ENCODE assay signal across 10 mouse cellular contexts in the genomic region with DNA sequence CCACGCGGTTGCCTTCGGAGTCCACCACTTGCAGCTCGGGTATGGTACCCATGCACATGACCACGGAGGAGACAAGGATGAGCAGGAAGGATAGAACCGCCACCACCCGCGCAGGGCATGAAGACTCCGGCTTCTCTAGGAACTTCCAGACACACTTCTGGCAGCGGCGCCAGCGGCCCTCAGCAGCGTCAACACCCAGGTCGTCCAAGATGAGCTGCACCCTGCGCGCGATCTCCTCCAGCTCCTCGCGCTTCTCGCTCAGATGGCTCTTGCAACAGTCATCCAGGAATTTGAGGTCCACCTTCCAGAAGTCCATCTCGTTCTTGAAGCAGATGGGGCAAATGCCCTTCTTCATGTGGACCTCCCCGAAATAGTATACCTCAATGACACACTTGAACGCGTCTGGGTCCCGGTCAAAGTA. TPM values are rescaled to one million over a fixed set of nuclear protein-coding genes. Genes with fewer than 3 reads are reported as not detected.
A peak's percentile ranks its signal among the peaks of the same experiment; 100 is the strongest.
DNase-seq lines count a peak whose midpoint lies in the region; ATAC-seq and TF ChIP-seq lines count a peak whose summit lies in the region.
"Had no signal": no experiment of that assay in that cellular context is flagged by ENCODE, and none has a peak within 500 bp of the region (broad histone marks: within the 10 kb centered on the region; RNA-seq: fewer than 3 reads in every experiment).

No protein-coding gene starts in this region.

- no peak for ATAC-seq in CD4-positive, CD25-positive, alpha-beta regulatory T cell, adult 4 months
- ATAC-seq in lung, embryonic 14.5 days (ENCODE audit: insufficient read depth), result no peak
- peak; percentile 18; the same call in 1 of the 2 replicates for ATAC-seq in hindbrain, embryonic 12.5 days (ENCODE audit: low FRiP score)
- peak; percentile 50; the same call in 1 of the 2 replicates for ATAC-seq in midbrain, embryonic 16.5 days
- ATAC-seq in megakaryocyte, adult 5-6 weeks (ENCODE audit: poor library complexity, severe bottlenecking), result no peak

- no peaks in the 10 kb centered on the region for H3K36me3 ChIP-seq in lung, embryonic 14.5 days (ENCODE audit: insufficient read depth)
- no peaks in the 10 kb centered on the region for H3K36me3 ChIP-seq in hindbrain, embryonic 12.5 days
- no peaks in the 10 kb centered on the region for H3K36me3 ChIP-seq in midbrain, embryonic 16.5 days (ENCODE audit: control insufficient read depth, insufficient read depth, low read length)

- H3K9ac ChIP-seq in lung, embryonic 14.5 days, result no peak overlapping the region
- H3K9ac ChIP-seq in hindbrain, embryonic 12.5 days, result peak overlapping the region; percentile 67; the same call in 1 of the 2 replicates
- peak overlapping the region; percentile 82 for H3K9ac ChIP-seq in midbrain, embryonic 16.5 days (ENCODE audit: low read depth, low read length)

- DNase-seq in CD4-positive, CD25-positive, alpha-beta regulatory T cell, adult 2 months (ENCODE audit: low read depth, low spot score), result peak; percentile 13
- peak; percentile 51 for DNase-seq in lung, embryonic 14.5 days
- no peak for DNase-seq in lung, postnatal 36 days
- no peak for DNase-seq in cerebellum, adult 18-20 months

- peak overlapping the region; percentile 89 for H3K4me2 ChIP-seq in lung, embryonic 14.5 days
- H3K4me2 ChIP-seq in hindbrain, embryonic 12.5 days (replicated peaks), result peak overlapping the region; percentile 98
- peak overlapping the region; percentile 94 for H3K4me2 ChIP-seq in midbrain, embryonic 16.5 days (ENCODE audit: low read length)

- no peaks in the 10 kb centered on the region for H3K9me3 ChIP-seq in lung, embryonic 14.5 days (ENCODE audit: low read depth, low read length)
- H3K9me3 ChIP-seq in hindbrain, embryonic 12.5 days (replicated peaks), result no peaks in the 10 kb centered on the region
- no peaks in the 10 kb centered on the region for H3K9me3 ChIP-seq in midbrain, embryonic 16.5 days (replicated peaks; ENCODE audit: control insufficient read depth, low read length, poor library complexity, severe bottlenecking)

- H3K27ac ChIP-seq in lung, embryonic 14.5 days (ENCODE audit: low read depth), result no peak overlapping the region
- no peak overlapping the region for H3K27ac ChIP-seq in hindbrain, embryonic 12.5 days
- peak overlapping the region; percentile 81 for H3K27ac ChIP-seq in midbrain, embryonic 16.5 days (ENCODE audit: low read length)
- H3K27ac ChIP-seq: macrophage had no signal

- 15% methylated on average over 25 of the region's 25 CpGs for WGBS in lung, embryonic 14.5 days
- 17% methylated on average over 25 of the region's 25 CpGs for WGBS in hindbrain, embryonic 12.5 days
- WGBS in midbrain, embryonic 16.5 days, result 12% methylated on average over 25 of the region's 25 CpGs

- TF ChIP-seq CTCF in lung, embryonic 14.5 days (IDR thresholded peaks at IDR 0.05; ENCODE audit: low read depth), result no peak

- no peaks in the 10 kb centered on the region for H3K4me1 ChIP-seq in lung, embryonic 14.5 days (ENCODE audit: insufficient read depth)
- H3K4me1 ChIP-seq in hindbrain, embryonic 12.5 days, result peaks cover 9% of the 10 kb centered on the region
- peaks cover 11% of the 10 kb centered on the region for H3K4me1 ChIP-seq in midbrain, embryonic 16.5 days (ENCODE audit: control insufficient read depth, insufficient read depth, low read length)

- H3K4me3 ChIP-seq in lung, embryonic 14.5 days (ENCODE audit: low read depth, low read length), result peak overlapping the region; percentile 44
- peak overlapping the region; percentile 54 for H3K4me3 ChIP-seq in hindbrain, embryonic 12.5 days
- peak overlapping the region; percentile 76 for H3K4me3 ChIP-seq in midbrain, embryonic 16.5 days (ENCODE audit: low read depth, low read length)

- H3K27me3 ChIP-seq in lung, embryonic 14.5 days (ENCODE audit: insufficient read depth, low read length), result peaks cover 31% of the 10 kb centered on the region
- H3K27me3 ChIP-seq in hindbrain, embryonic 12.5 days, result peaks cover 37% of the 10 kb centered on the region
- H3K27me3 ChIP-seq in midbrain, embryonic 16.5 days (ENCODE audit: control insufficient read depth, insufficient read depth, low read depth, low read length), result peaks cover 9% of the 10 kb centered on the region

RNA-seq across cellular contexts. Expression of a gene that starts 1.1 kb away (rescaled TPM):
- polyA plus RNA-seq in CD4-positive, CD25-positive, alpha-beta regulatory T cell, adult 4 months (2017; shearing (Covaris generic)), result under 1 TPM in 1 of 2 experiments, not detected in 1; 0.08 TPM
- polyA plus RNA-seq in lung, embryonic 14.5 days (2014; fragmentation: Nextera tagmentation; extraction: Ambion mirVana), result 0.19 and 0.34 TPM in 2 replicates
- polyA plus RNA-seq in hindbrain, embryonic 12.5 days (2016; fragmentation: Nextera tagmentation; extraction: Ambion mirVana), result 1.2 and 1.3 TPM in 2 replicates
- polyA plus RNA-seq in midbrain, embryonic 16.5 days (2015; fragmentation: Nextera tagmentation; extraction: Ambion mirVana), result 6.5 TPM in 2 replicates
- not detected in 2 replicates for total RNA-seq in megakaryocyte, adult 5-6 weeks (2015)
- total RNA-seq in megakaryocyte, adult 5-6 weeks (2017), result not detected in 2 replicates
- total RNA-seq: common myeloid progenitor, adult 5-6 weeks had no signal
- polyA plus RNA-seq: macrophage had no signal

Comparison
In these comparisons a context has a peak if more than half of its experiments do, and no peak if none do; other contexts are left out.
1. DNase-seq: peak in CD4-positive, CD25-positive, alpha-beta regulatory T cell, adult 2 months (single experiment) and lung, embryonic 14.5 days (single experiment); none in lung, postnatal 36 days (single experiment) and cerebellum, adult 18-20 months (0 of 2).
2. ATAC-seq: peak in hindbrain, embryonic 12.5 days (single experiment) and midbrain, embryonic 16.5 days (single experiment); none in CD4-positive, CD25-positive, alpha-beta regulatory T cell, adult 4 months (single experiment), lung, embryonic 14.5 days (single experiment) and megakaryocyte, adult 5-6 weeks (single experiment).
3. Peak in every context shown above with its lines, with median percentiles within 50 percentile points of each other: H3K4me2 ChIP-seq and H3K4me3 ChIP-seq.